Mouse (Mus musculus) testis, adult 2 months (tissue): ENCODE data around the gene Ptpn1.

ENCODE experiments used
- CTCF ChIP-seq: fragments of 200-500 bp; IDR thresholded peaks from 2 replicates; pipeline ENCODE4 v1.5.1; 2012; ENCODE audit warnings: low read depth, mild to moderate bottlenecking, inconsistent platforms, low read length, moderate library complexity; ENCODE audit not compliant: control insufficient read depth, insufficient read depth, insufficient replicate concordance
- POLR2A ChIP-seq: fragments of 200-500 bp; IDR thresholded peaks from 2 replicates; pipeline ENCODE4 v1.6.1; 2012; ENCODE audit warnings: low read depth, mild to moderate bottlenecking, inconsistent platforms, low read length, moderate library complexity; ENCODE audit not compliant: control insufficient read depth

DNA sequence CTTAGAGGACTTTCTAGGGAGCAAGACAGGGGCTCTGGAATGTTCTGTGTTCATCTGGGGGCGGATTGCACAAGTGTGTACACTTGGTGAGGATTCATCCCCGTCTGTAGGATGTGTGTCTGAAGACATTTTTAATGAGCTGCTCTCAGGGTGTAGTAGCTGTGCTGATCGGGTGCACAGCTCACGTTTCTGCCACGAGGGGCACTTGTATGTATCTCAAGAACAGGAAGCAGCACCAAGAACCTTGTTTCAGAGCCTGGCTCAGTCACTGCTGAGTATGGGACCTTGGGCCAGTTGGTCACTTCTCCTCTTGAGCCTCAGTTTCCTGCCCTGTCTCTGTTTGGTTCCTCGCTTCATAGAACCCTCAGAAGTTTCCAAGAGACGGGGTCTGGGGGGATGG lies 45.4 kb upstream of the Ptpn1 start:
- TF ChIP-seq CTCF (no peak), POLR2A (no peak)
